Mouse (Mus musculus): ENCODE results near the gene Klhl12.
"Not testable (repeated sequence)": the region's sequence is repeated elsewhere in the genome, so short reads cannot be mapped to it uniquely, and the experiment has no call there.

Klhl12 gene

DNA sequence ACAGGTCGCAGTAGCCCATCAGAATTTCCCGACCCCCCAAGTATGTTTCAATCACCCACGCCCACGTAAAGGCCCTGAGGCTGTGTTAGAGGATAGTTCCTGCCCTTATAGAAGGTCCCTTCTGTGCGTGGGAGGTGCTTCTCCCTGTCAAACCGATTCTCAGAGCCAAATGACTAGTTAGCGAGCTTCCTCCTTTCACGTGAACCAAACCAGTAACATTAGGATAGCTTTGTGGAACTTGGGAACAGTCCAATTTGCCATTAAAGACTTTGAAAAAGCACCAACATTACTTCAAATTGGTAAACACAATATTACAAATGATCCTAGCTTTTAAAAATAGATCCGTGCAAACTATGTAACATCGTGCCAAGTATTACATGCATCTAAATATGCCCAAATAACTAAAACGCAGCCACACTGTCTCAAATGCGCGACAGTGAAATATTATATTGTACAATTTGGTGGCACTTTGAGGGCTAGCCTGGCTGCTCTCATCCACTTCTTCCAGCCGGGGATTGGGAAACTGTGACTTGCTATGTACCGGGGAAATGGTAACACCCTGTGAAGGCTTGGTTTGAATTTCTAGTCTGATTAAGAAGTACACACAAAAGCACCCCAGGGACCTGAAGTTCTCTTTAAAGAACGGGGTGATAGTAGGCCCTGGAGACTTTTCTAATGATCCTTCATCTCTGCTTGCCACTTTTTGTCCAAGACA lies 58.7 kb downstream of the Klhl12 start:
- DNase-seq (ENCODE audit: low read depth, low spot score), result no peak

DNA sequence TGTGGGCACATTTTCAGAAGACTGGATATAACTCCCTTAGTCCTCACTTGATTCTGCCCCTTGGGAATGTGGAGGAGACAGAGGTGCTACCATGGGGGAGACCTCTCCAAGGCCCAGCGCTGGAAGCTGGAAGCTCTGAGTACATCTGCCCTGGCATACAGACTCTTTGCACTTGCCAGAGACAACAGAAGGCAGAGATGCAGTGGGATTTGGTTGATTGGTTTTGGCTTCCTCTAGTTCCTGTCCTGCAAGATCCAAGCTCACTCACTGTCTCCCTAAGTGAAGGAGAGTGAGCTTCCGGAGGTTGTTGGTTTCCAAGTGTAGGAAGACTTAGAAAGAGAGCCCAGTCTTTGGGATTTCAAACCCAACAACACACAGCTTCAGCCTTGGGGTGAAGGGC lies 60.6 kb downstream of the Klhl12 start:
- DNase-seq (ENCODE audit: low read depth, low spot score), result no peak

DNA sequence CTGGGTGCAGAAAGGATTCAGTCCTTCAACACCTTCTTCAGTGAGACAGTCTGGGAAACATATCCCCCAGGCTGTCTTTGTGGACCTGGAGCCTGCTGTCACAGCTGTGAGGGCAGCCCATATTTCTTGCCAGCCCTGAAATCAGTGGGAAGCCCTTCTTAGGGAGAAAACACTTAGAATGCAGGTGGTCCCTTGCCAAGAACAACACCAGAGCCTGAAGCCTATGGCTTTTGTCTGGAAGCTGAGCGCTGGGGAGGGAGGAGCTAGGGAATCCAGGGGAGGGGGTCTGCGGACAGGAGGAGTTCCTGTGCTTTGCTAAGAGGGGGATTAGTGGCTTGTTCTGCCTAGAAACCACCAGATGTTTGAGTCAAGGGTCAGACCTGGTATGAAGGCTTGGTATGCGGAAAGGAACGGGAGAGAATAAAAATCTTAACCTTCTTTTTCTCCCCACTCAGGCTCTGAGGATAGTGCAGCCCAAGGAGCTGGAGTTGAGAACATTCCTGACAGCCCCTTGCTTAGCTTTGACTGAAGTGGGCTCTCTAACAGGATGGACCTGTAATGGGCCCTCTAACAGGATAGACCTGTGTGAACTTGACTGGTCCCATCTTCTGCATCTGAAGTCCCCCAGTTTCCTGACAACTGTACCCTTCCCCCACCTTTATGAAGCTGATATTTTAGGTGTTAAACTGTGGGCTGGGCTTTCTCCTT lies 61.3 kb downstream of the Klhl12 start:
- DNase-seq (ENCODE audit: low read depth, low spot score), result no peak

DNA sequence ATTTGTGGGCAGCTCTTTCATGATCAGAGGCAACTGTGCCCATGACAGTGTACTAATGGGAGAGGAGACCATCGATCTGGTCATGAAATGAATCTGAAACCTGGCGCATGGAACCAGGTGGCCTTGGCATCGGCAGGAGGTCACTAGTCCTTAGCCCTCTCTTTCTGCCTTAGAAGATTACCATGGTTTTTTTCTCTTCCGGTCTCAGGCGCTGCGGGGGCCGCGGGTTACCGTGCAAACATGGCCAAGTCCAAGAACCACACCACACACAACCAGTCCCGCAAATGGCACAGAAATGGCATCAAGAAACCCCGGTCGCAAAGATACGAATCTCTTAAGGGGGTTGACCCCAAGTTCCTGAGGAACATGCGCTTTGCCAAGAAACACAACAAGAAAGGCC lies 62.5 kb downstream of the Klhl12 start:
- not testable (repeated sequence) for DNase-seq (ENCODE audit: low read depth, low spot score)

DNA sequence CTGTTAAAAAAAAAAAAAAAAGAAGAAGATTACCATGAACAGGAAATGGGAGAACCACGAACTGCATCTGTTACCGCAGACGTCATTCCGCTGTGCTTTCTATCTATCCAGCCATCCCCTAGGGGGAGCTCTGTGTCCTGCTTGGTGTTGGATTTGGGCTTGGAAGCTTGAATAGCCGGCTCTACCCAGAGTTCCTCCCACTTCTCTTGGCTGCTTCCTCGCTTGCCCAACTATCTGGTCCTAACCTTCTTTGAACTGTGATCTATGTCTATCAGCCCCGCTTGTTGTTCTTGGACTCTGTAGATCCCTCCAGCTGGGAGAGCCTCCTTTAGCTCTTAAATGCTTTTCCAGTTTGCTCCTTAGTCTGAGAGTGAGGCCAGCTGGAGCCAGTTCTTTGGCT lies 63.3 kb downstream of the Klhl12 start:
- DNase-seq (ENCODE audit: low read depth, low spot score), result peak; percentile 82

DNA sequence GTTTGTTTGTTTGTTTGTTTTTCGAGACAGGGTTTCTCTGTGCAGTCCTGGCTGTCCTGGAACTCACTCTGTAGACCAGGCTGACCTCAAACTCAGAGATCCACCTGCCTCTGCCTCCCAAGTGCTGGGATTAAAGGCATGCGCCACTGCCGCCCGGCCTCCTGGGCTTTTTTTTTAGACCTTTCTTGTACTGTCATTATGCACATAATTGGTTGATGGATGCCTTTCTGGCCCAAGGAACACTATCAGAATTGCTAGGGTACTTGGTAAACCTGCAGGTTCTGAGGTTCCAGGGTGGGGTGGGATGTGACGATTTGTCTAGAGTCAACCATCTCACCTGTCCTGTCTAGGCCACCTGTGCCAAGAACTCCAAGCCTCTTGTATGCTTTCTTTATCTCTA lies 63.9 kb downstream of the Klhl12 start:
- not testable (repeated sequence) for DNase-seq (ENCODE audit: low read depth, low spot score)

DNA sequence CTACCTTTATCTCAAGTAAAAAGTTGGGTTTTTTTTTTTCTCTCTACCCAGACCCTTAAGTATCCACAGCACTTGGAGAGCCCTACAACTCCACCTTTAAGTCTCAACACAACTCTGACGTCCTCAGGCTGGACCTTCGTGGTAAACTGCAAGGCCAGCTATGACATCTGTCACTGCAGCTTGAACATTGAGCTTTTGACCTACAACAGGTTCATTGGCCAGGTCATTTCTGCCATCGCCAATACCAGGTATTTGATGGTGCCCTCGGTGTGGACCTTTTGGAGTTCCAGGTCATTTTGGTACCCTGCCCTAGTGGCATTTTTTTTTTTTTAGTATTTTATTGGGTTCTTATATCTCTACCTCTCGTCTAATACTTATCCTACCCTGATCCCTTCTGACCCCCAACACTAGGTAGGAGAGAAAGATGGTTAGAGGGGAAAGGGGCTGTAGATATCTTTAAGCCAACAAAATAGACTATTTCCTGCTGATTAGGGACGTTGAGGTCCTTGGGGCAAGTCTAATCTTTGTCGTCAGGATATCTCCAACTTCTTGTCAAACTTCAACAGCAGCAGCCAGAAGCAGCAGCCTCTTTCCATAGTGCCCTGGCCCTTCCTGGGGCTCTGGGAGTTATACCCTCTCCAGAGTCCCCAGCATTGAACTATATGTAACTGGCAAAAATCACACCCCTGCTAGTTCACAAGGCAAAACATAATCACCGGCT lies 64.8 kb downstream of the Klhl12 start:
- DNase-seq (ENCODE audit: low read depth, low spot score), result no peak

DNA sequence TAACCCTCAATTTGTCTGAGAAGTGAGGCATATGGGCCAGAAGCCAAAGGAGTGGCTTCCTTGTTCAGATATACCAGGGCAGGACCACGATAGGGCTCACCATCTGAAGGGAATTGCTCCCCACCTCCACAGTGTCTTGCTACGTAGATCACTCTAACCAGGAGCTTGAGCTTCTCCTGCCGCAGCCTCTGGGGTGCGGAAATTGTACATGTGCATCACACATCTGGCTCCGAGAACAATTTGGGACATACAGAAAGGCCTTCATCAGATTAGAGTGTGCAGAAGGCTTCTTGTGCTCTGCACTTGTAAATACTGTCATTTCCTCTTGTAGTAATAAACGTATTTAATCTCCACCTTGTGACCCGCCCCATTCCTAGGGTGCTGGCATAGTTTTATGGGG lies 65.8 kb downstream of the Klhl12 start:
- DNase-seq (ENCODE audit: low read depth, low spot score), result no peak

DNA sequence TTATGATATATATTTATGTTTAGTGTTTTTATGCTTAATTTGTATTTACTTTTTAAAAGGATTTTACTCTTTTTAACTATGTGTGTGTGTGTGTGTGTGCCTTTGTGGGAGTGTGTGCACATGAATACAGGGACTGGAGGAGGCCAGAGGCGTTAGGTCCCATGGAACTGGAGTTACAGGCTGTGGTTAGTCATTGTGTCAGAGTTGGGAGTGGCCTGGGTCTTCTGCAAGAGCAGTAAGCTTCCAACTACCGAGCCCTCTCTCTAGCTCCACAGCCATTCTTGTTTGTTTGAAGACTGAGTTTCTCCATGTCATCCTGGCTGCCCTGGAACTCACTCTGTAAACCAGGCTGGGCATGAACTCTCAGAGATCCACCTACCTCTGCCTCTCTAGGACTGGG lies 67.0 kb downstream of the Klhl12 start:
- no peak for DNase-seq (ENCODE audit: low read depth, low spot score)

DNA sequence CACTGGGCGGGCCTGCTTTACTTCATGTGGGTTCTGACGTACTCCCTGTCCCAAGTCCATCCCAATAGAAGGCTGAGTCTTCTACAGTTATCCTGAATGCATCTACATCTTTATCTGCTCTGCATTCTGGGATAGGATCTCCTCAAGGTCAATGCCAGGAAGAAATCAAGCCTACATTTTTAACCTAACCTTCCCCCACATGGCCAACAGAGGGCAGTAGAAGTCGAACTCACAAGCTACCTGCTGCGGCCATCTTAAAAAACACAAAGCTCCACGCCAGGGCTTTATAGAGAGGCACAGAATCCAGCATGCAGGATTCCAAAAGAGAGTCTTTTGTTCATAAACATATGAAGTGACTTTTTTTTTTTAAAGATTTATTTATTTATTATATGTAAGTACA lies 69.1 kb downstream of the Klhl12 start:
- DNase-seq (ENCODE audit: low read depth, low spot score), result peak; percentile 63

DNA sequence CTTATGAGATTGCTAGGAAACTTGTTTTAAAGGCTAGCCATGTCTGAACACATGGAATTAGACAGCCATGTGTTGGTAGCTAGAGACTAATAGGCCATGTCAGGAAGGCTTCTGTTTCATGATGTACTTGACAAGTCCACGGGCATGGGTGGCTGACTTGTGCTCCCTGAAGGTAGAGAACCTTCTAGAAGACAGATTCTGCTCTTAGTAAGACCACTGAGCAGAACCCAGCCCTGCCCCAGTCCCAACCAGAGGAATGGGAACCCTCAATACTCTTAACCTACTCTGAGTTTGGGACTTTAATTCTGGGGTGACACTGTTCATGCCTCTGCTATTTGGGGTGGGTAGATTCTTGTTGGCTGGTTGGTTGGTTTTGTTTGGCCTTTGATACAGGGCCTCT lies 69.7 kb downstream of the Klhl12 start:
- no peak for DNase-seq (ENCODE audit: low read depth, low spot score)

DNA sequence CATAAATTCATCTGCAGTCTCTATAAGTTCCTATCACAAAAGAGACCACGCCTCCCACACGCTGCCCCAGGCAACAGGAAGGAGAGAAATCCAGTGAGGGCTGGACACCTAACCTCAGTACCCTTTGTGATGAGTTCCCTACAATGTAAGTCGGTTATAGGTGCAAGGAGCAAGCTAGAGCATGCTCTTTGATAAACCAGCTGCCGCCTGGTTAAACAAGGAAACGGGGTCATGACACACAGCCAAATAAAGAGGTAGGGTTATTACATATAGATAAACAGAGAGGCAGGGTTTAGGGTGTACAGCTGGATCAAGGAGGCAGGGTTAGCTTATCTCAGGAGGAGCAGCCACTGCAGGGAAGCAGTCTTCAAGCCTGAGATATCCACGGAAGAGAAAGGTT lies 71.4 kb downstream of the Klhl12 start:
- DNase-seq (ENCODE audit: low read depth, low spot score), result no peak

DNA sequence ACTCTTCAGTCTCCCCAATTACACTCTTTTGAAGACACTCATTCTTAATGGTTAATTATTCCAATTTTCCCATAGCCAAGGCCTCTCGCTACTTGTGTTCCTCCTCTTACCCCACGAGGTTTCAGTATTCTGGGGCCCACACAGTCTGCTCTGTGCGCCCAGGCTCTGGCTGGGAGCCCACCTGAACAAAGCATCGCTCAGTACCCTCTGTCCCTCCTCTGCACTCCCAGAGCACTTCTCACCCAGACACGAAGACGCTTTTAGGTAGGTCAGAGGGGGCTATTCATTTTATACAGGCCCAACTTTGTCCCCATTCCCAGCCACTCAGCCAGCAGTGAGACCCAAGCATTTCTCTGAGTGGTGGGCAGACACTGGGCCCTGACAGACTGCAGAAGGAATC lies 75.3 kb downstream of the Klhl12 start:
- DNase-seq (ENCODE audit: low read depth, low spot score), result no peak

DNA sequence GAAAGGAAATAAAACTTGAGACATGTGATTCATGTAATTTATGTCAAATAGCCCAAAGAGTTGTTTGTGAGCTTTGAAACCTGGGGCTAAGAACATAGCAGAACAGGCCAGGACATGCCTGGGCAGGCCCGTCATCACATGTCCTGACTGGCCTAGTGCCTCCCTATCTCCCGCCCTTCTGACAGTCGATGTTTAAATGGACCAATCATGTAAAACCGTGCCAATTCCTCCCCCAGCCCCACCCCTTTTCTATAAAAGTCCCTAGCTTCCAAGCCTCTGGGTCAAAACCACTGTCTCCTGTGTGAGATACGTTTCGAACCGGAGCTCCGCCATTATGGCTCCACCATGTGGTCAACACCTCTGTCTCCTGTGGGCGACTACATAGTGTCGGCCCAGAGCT lies 78.4 kb downstream of the Klhl12 start:
- DNase-seq (ENCODE audit: low read depth, low spot score), result not testable (repeated sequence)

DNA sequence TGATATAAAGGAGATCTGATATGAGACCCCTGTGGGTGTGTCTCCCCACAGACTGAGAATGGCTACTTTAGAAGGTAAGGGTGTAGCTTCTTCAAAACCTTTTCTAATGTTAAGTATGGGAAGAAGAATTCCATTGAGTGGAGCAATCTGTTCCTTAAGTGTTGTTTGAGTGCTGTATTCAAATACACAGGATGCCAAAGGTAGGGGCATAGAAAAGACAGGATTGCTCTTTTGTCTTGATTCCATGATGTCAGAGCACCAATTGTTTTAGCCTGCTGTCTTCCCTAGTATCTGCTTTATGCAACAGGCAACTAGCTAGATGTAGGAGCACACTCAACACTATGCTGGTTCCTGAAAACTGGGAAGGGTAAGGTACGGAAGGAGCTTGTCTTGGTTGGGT lies 79.7 kb downstream of the Klhl12 start:
- DNase-seq (ENCODE audit: low read depth, low spot score), result no peak

DNA sequence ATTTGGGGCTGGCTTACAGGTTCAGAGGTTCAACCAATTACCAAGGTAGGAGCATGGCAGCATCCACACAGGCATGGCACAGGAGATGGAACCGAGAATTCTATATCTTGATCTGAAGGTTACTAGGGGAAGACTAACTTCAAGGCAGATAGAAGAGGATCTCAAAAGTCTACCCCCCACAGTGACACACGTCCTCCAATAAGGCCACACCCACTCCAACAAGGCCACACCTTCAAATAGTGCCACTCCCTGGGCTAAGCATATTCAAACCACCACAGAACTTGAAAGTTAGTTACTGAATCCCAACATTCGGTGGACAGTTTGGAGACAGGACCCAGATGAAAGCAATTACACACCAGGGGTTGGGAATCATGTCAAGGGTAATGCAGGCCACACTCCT lies 80.2 kb downstream of the Klhl12 start:
- no peak for DNase-seq (ENCODE audit: low read depth, low spot score)

DNA sequence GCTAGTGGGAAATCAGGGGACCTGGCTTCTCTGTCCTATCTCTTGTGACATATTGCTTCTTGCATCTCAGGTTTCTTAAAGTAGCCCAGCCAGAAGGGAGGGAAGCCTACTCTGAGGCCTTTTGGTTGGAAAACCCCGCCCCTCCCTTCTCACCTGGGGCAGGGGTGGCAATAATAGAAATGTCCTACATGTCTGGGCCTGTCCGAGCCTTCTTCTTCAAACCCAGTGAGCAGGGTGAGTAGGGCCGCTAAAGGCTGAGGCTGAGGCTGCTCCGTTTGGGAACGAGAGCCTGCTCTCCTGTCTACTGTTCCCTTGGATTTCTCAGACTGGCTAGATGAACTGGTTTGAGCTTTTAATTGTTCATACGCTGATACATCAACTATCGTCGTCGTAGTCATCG lies 85.3 kb downstream of the Klhl12 start:
- no peak for DNase-seq (ENCODE audit: low read depth, low spot score)
